Mouse (Mus musculus) myocyte (in vitro differentiated cells): ENCODE measurements around the gene Got2.

Source experiments
- CEBPB ChIP-seq: IDR thresholded peaks from 2 replicates; pipeline ENCODE4 v1.6.1; 2011; ENCODE audit warnings: mild to moderate bottlenecking, moderate library complexity; ENCODE audit not compliant: poor library complexity, insufficient read depth, severe bottlenecking
- E2F4 ChIP-seq: IDR thresholded peaks from one replicate; pipeline ENCODE4 v1.6.1; 2011; ENCODE audit warnings: mild to moderate bottlenecking, control low read depth, moderate library complexity; ENCODE audit not compliant: insufficient read depth
- MAX ChIP-seq: IDR thresholded peaks from one replicate; pipeline ENCODE4 v1.6.1; 2011; ENCODE audit warnings: low read depth, mild to moderate bottlenecking, control low read depth
- POLR2A ChIP-seq: IDR thresholded peaks from one replicate; pipeline ENCODE4 v1.6.1; 2011; ENCODE audit warnings: low read depth, mild to moderate bottlenecking, control low read depth, moderate library complexity; ENCODE audit not compliant: insufficient read length
- POLR2AphosphoS2 ChIP-seq: IDR thresholded peaks from one replicate; pipeline ENCODE4 v1.6.1; 2011; ENCODE audit warnings: low read depth, control low read depth; ENCODE audit not compliant: insufficient read length
- TCF12 ChIP-seq: IDR thresholded peaks from one replicate; pipeline ENCODE4 v1.6.1; 2011; ENCODE audit warnings: mild to moderate bottlenecking, control low read depth; ENCODE audit not compliant: poor library complexity, insufficient read depth, severe bottlenecking

DNA sequence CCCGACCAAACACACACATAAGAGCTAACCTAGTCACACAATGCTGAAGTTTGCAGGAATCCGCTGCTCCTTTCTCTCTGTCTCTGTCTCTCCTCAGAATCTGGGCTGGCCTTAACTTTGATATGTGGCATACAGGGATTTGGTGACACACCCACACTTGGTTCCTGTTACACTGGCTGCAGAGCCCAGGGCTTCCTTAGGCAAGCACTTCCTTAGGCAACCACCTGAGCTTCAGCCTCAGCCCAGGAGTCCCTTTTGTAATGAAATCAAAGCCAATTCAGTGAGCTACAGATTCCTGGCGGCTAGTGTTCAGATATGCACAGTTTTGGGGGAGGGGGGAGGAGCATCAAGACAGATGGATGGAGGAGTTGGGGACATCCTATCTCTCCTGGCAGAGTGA, 70.8 kb downstream of the Got2 start:
- TF ChIP-seq E2F4 (no peak), CEBPB (no peak), TCF12 (no peak), POLR2A (no peak), MAX (no peak), POLR2AphosphoS2 (no peak)
